Mouse (Mus musculus) intestine, postnatal 0 days (tissue): Measurements from ENCODE around the gene Traf3ip2. TPM values are rescaled to one million over a fixed set of nuclear protein-coding genes. Genes with fewer than 3 reads are reported as not detected.
A peak's percentile ranks its signal among the peaks of the same experiment; 100 is the strongest.

Source experiments
- ATAC-seq: fragments of 200-750 bp; cut with Nextera tagmentation; 2 replicates; pipeline ENCODE4 v1.8.0; 2017; ENCODE audit warnings: mild to moderate bottlenecking, moderate TSS enrichment, moderate library complexity
- H3K27ac ChIP-seq: fragments of 300-500 bp; sonication (generic); 2 replicates; pipeline ENCODE4 v1.5.1; 2014; ENCODE audit warnings: mild to moderate bottlenecking, low read depth, low read length, moderate library complexity
- H3K27me3 ChIP-seq: fragments of 300-500 bp; sonication (generic); replicated peaks from 2 replicates; pipeline ENCODE4 v1.6.1; 2014; ENCODE audit warnings: low read length, mixed read lengths; ENCODE audit not compliant: control insufficient read depth, insufficient read depth
- H3K36me3 ChIP-seq: fragments of 300-500 bp; sonication (generic); 2 replicates; pipeline ENCODE4 v1.6.1; 2014; ENCODE audit warnings: mild to moderate bottlenecking, moderate library complexity; ENCODE audit not compliant: control insufficient read depth, insufficient read depth
- H3K4me1 ChIP-seq: fragments of 300-500 bp; sonication (generic); replicated peaks from 2 replicates; pipeline ENCODE4 v1.6.1; 2014; ENCODE audit warnings: antibody characterized with exemption, low read length, mixed read lengths; ENCODE audit not compliant: control insufficient read depth, insufficient read depth
- H3K4me2 ChIP-seq: fragments of 300-500 bp; sonication (generic); replicated peaks from 2 replicates; pipeline ENCODE4 v1.6.1; 2014; ENCODE audit warnings: low read depth, mild to moderate bottlenecking, moderate library complexity
- H3K4me3 ChIP-seq: fragments of 300-500 bp; sonication (generic); 2 replicates; pipeline ENCODE4 v1.5.1; 2014; ENCODE audit warnings: low read depth, low read length
- H3K9ac ChIP-seq: fragments of 300-500 bp; sonication (generic); 2 replicates; pipeline ENCODE4 v1.6.1; 2014; ENCODE audit warnings: mild to moderate bottlenecking, low read depth, low read length
- H3K9me3 ChIP-seq: fragments of 300-500 bp; sonication (generic); 2 replicates; pipeline ENCODE4 v1.6.1; 2016; ENCODE audit warnings: mixed run types; ENCODE audit not compliant: control insufficient read depth
- CTCF ChIP-seq: sonication (generic); IDR thresholded peaks from 2 replicates; pipeline ENCODE4 v1.5.1; 2016; ENCODE audit warnings: low read depth, mild to moderate bottlenecking, control low read depth, antibody characterized with exemption, moderate library complexity
- WGBS: fragments of 180-500 bp; shearing (Covaris S2); extraction: QIAGEN DNeasy Blood & Tissue Kit; methylation state at CpG from one replicate; pipeline ENCODE4 v1.1.7; 2014; 5-methylcytosine and 5-hydroxymethylcytosine counted together
- polyA plus RNA-seq: library from polyadenylated mRNA; unstranded; fragments of >200 nt; fragmentation: Nextera tagmentation; extraction: Ambion mirVana; gene quantifications from 2 replicates; pipeline ENCODE4 v1.2.1, GENCODE M21; 2015

Gene Traf3ip2
- polyA plus RNA-seq, 1 experiment from 2014 or later: 25.3 TPM

- H3K4me3 ChIP-seq: no peak overlapping the region
- no peak for ATAC-seq
- H3K27me3 ChIP-seq: no peaks in the 10 kb centered on the region
- 0 out of 2 replicates have a peak, but pooled peaks cover 9% of the 10 kb centered on the region for H3K4me1 ChIP-seq
- no peak overlapping the region for H3K27ac ChIP-seq
- H3K9me3 ChIP-seq: no peaks in the 10 kb centered on the region
- peaks cover 58% of the 10 kb centered on the region for H3K36me3 ChIP-seq
- H3K4me2 ChIP-seq: no peak overlapping the region
- no peak overlapping the region for H3K9ac ChIP-seq
- 90% methylated on average over 13 of the region's 13 CpGs for WGBS
- no peak for TF ChIP-seq CTCF
These were observed 21.8 kb downstream of the Traf3ip2 start for GRCm38 (mm10) chr10:39634423-39635101.

DNA sequence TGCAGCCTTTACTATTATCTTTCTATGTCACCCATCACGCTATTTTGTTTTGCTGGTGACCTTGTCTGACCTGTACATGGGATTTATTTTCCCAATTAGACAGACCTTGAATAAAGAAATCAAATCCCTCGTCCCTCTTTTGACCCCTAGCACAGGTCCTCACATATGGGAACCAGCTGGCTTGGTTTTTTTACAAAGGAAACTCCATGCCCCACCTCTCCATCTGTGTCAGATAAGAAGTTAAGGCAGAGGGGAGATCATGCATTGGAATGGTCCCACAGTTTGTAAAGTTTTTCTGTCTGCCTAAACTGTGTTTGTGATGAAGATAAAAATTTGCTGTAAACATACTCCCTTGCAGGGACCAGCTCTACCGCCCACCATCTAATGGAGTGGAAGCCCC lies 26.1 kb downstream of the Traf3ip2 start:
- H3K9ac ChIP-seq: no peak overlapping the region
- peaks cover 75% of the 10 kb centered on the region for H3K36me3 ChIP-seq
- H3K27me3 ChIP-seq: no peaks in the 10 kb centered on the region
- H3K27ac ChIP-seq: no peak overlapping the region
- 62% methylated on average over 3 of the region's 3 CpGs for WGBS
- no peak for TF ChIP-seq CTCF
- H3K4me2 ChIP-seq: no peak overlapping the region
- H3K4me1 ChIP-seq: no peaks in the 10 kb centered on the region
- no peaks in the 10 kb centered on the region for H3K9me3 ChIP-seq
- ATAC-seq: no peak
- H3K4me3 ChIP-seq: no peak overlapping the region

GRCm38 (mm10) chr10:39639783-39640182 lies 27.0 kb downstream of the Traf3ip2 start:
- ATAC-seq: no peak
- 68% methylated on average over 5 of the region's 5 CpGs for WGBS
- H3K27me3 ChIP-seq: no peaks in the 10 kb centered on the region
- no peaks in the 10 kb centered on the region for H3K9me3 ChIP-seq
- no peak for TF ChIP-seq CTCF
- no peaks in the 10 kb centered on the region for H3K4me1 ChIP-seq
- H3K27ac ChIP-seq: peak overlapping the region; percentile 1; the same call in 1 of the 2 replicates
- H3K4me3 ChIP-seq: no peak overlapping the region
- no peak overlapping the region for H3K9ac ChIP-seq
- no peak overlapping the region for H3K4me2 ChIP-seq
- peaks cover 72% of the 10 kb centered on the region for H3K36me3 ChIP-seq

- H3K4me1 ChIP-seq: no peaks in the 10 kb centered on the region
- ATAC-seq: no peak
- H3K27ac ChIP-seq: peak overlapping the region; percentile 15; the same call in 1 of the 2 replicates
- H3K36me3 ChIP-seq: peaks cover 69% of the 10 kb centered on the region
- TF ChIP-seq CTCF: 0 out of 2 replicates have a peak, but pooled peaks have one; percentile 11
- H3K9me3 ChIP-seq: no peaks in the 10 kb centered on the region
- no peak overlapping the region for H3K4me2 ChIP-seq
- WGBS: 51% methylated on average over 4 of the region's 4 CpGs
- H3K4me3 ChIP-seq: no peak overlapping the region
- H3K27me3 ChIP-seq: no peaks in the 10 kb centered on the region
- no peak overlapping the region for H3K9ac ChIP-seq
These were observed 28.1 kb downstream of the Traf3ip2 start for GRCm38 (mm10) chr10:39640817-39641226.

- H3K36me3 ChIP-seq: peaks cover 82% of the 10 kb centered on the region
- H3K27ac ChIP-seq: peak overlapping the region; percentile 50; the same call in 1 of the 2 replicates
- no peak for ATAC-seq
- no peak overlapping the region for H3K9ac ChIP-seq
- 0 out of 2 replicates have a peak, but pooled peaks cover 7% of the 10 kb centered on the region for H3K4me1 ChIP-seq
- no peaks in the 10 kb centered on the region for H3K27me3 ChIP-seq
- no peak for TF ChIP-seq CTCF
- H3K4me3 ChIP-seq: no peak overlapping the region
- 45% methylated on average over 6 of the region's 6 CpGs for WGBS
- no peaks in the 10 kb centered on the region for H3K9me3 ChIP-seq
- 0 out of 2 replicates have a peak overlapping the region, but pooled peaks have one; percentile 13 for H3K4me2 ChIP-seq
These were observed 33.3 kb downstream of the Traf3ip2 start for GRCm38 (mm10) chr10:39645789-39646628.

GRCm38 (mm10) chr10:39646629-39647019 lies 33.9 kb downstream of the Traf3ip2 start:
- WGBS: 47% methylated on average over 14 of the region's 14 CpGs
- Histone ChIP-seq H3K27me3 (no peaks in the 10 kb centered on the region), H3K4me2 (0 out of 2 replicates have a peak overlapping the region, but pooled peaks have one; percentile 13), H3K4me3 (no peak overlapping the region), H3K9me3 (no peaks in the 10 kb centered on the region), H3K9ac (no peak overlapping the region), H3K36me3 (peaks cover 83% of the 10 kb centered on the region), H3K4me1 (0 out of 2 replicates have a peak, but pooled peaks cover 7% of the 10 kb centered on the region), H3K27ac (peak overlapping the region; percentile 50; the same call in 1 of the 2 replicates)
- TF ChIP-seq CTCF: no peak
- peak; percentile 36; the same call in 1 of the 2 replicates for ATAC-seq
